Mouse (Mus musculus) layer of hippocampus, postnatal 10 days (tissue): ENCODE data around the gene S100a5. TPM values are rescaled to one million over a fixed set of nuclear protein-coding genes. Genes with fewer than 3 reads are reported as not detected.

ENCODE experiments used
- total RNA-seq, 2 experiments: library from RNA; stranded (reverse); gene quantifications; 2 replicates each; pipeline ENCODE4 v1.2.3; 2021

S100a5 gene
- total RNA-seq, 2 experiments from 2014 or later = not detected

Other genes with a start within 250 kb of the S100a5 start
- gene Slc27a3, start 218.6 kb upstream of the S100a5 start, total RNA-seq = 10 to 100 TPM; 18.6 to 21.5 TPM
- gene Ints3, start 174.9 kb upstream of the S100a5 start, total RNA-seq = 10 to 100 TPM; 59.6 to 61.2 TPM
- 1 to 10 TPM; 5.2 to 6.6 TPM for gene Npr1, start 142.7 kb upstream of the S100a5 start, total RNA-seq
- gene Ilf2, start 132.4 kb upstream of the S100a5 start, total RNA-seq = 100 to 1,000 TPM; 107 to 109 TPM
- 10 to 100 TPM; 43.8 to 46.3 TPM for gene Snapin, start 117.5 kb upstream of the S100a5 start, total RNA-seq
- 100 to 1,000 TPM; 173 to 189 TPM for gene Chtop, start 99.0 kb upstream of the S100a5 start, total RNA-seq
- gene S100a1, start 94.1 kb upstream of the S100a5 start, total RNA-seq = 10 to 100 TPM; 71.0 to 73.5 TPM
- 10 to 100 TPM; 28.4 to 30.9 TPM for gene S100a13, start 94.1 kb upstream of the S100a5 start, total RNA-seq
- gene S100a14, start 81.7 kb upstream of the S100a5 start, total RNA-seq = under 1 TPM; 0.38 to 0.55 TPM
- gene S100a16, start 71.3 kb upstream of the S100a5 start, total RNA-seq = 100 to 1,000 TPM in 1 of 2 experiments, 10 to 100 TPM in 1; 90.0 to 104 TPM
- 1 to 10 TPM; 2.2 to 2.9 TPM for gene S100a3, start 47.9 kb upstream of the S100a5 start, total RNA-seq
- not detected for gene S100a2, start 18.3 kb upstream of the S100a5 start, total RNA-seq
- not detected for gene Gm42674, start 6.6 kb upstream of the S100a5 start, total RNA-seq
- gene S100a4, start 4.8 kb upstream of the S100a5 start, total RNA-seq = 10 to 100 TPM; 12.7 to 14.4 TPM
- 10 to 100 TPM; 30.9 to 35.7 TPM for gene S100a6, start 4.4 kb downstream of the S100a5 start, total RNA-seq
- gene S100a7a, start 45.5 kb downstream of the S100a5 start, total RNA-seq = under 1 TPM in 1 of 2 experiments, not detected in 1; 0.27 TPM
- gene S100a8, start 60.5 kb downstream of the S100a5 start, total RNA-seq = 1 to 10 TPM in 1 of 2 experiments, not detected in 1; 10.0 TPM
- gene S100a9, start 87.2 kb downstream of the S100a5 start, total RNA-seq = 10 to 100 TPM in 1 of 2 experiments, not detected in 1; 15.3 TPM
- not detected for gene Pglyrp4, start 118.4 kb downstream of the S100a5 start, total RNA-seq
- gene Gm5849, start 169.4 kb downstream of the S100a5 start, total RNA-seq = not detected